Mouse (Mus musculus) right cerebral cortex, postnatal 14 days (tissue): Measurements from ENCODE around the gene Ankrd13b.
A peak's percentile ranks its signal among the peaks of the same experiment; 100 is the strongest.
"Not testable (repeated sequence)": the region's sequence is repeated elsewhere in the genome, so short reads cannot be mapped to it uniquely, and the experiment has no call there.

Experiments used
- DNase-seq: peaks from one replicate; pipeline ENCODE4 v3.0.0; 2022

Gene Ankrd13b

GRCm38 (mm10) chr11:77489591-77490235 is at the start of gene Ankrd13b:
Ankrd13b (minus strand) TSS chr11:77489678.
- peak; percentile 83 for DNase-seq

- no peak for DNase-seq
These were observed 42.8 kb upstream of the Ankrd13b start for GRCm38 (mm10) chr11:77532202-77532846.

- DNase-seq = no peak
These were observed 41.4 kb upstream of the Ankrd13b start for GRCm38 (mm10) chr11:77530862-77531261.

- DNase-seq = no peak
These were observed 40.2 kb upstream of the Ankrd13b start for GRCm38 (mm10) chr11:77529644-77530043.

- not testable (repeated sequence) for DNase-seq
These were observed 38.9 kb upstream of the Ankrd13b start for GRCm38 (mm10) chr11:77528420-77528819.

GRCm38 (mm10) chr11:77525804-77526486 is 36.5 kb upstream of the Ankrd13b start:
- no peak for DNase-seq

GRCm38 (mm10) chr11:77520601-77521529 is 31.4 kb upstream of the Ankrd13b start:
- DNase-seq = peak; percentile 54

- DNase-seq = no peak
These were observed 29.6 kb upstream of the Ankrd13b start, which contains the start of gene Gm10392 for GRCm38 (mm10) chr11:77519043-77519442. Gm10392 (minus strand) TSS chr11:77519198.

- DNase-seq = no peak
These were observed 28.7 kb upstream of the Ankrd13b start for GRCm38 (mm10) chr11:77518051-77518798.

GRCm38 (mm10) chr11:77516553-77517425 is 27.3 kb upstream of the Ankrd13b start:
- no peak for DNase-seq

GRCm38 (mm10) chr11:77515637-77516552 is 26.4 kb upstream of the Ankrd13b start, which contains the start of gene Trp53i13:
Trp53i13 (minus strand) TSS chr11:77515980.
- no peak for DNase-seq

- DNase-seq = peak; percentile 72
These were observed 25.6 kb upstream of the Ankrd13b start, which contains the start of gene Abhd15 for GRCm38 (mm10) chr11:77514832-77515636. Abhd15 (plus strand) TSS chr11:77515121.

GRCm38 (mm10) chr11:77514281-77514831 is 24.9 kb upstream of the Ankrd13b start:
- DNase-seq = no peak

- no peak for DNase-seq
These were observed 24.3 kb upstream of the Ankrd13b start for GRCm38 (mm10) chr11:77513811-77514170.

GRCm38 (mm10) chr11:77512891-77513810 is 23.7 kb upstream of the Ankrd13b start:
- DNase-seq = peak; percentile 73

GRCm38 (mm10) chr11:77511336-77511735 is 21.9 kb upstream of the Ankrd13b start:
- DNase-seq = no peak
